Mouse (Mus musculus) regulatory T cell (primary cell): ENCODE measurements around the gene Gm45140.

Source experiments
- in situ Hi-C: fragments of 300-600 bp; cut with MboI, MseI; formaldehyde crosslinking; loops from one replicate; pipeline ENCODE4 v1.15.1; 2025; ENCODE audit warnings: high pct_unique_total_duplicates

Gm45140 gene

GRCm38 (mm10) chr6:87845031-87845695 lies 9.6 kb upstream of the Gm45140 start:
- in situ Hi-C loops = no loop called here

GRCm38 (mm10) chr6:87842254-87842653 lies 6.7 kb upstream of the Gm45140 start:
- in situ Hi-C loops = no loop called here

DNA sequence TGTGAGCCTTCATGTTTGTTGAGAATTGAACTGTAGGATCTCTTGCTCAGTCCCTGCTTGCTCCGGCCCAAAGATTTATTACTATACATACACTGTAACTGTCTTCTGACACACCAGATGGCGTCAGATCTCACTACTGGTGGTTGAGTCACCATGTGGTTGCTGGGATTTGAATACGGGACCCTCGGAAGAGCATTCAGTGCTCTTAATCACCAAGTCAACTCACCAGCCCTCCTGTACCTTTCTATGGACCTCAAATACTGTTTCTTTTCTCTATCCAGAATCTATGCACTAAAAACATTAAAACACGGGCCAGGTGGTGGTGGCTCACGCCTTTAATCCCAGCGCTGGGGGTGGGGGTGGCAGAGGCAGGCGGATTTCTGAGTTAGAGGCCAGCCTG lies 6.0 kb upstream of the Gm45140 start:
- in situ Hi-C loops = no loop called here

DNA sequence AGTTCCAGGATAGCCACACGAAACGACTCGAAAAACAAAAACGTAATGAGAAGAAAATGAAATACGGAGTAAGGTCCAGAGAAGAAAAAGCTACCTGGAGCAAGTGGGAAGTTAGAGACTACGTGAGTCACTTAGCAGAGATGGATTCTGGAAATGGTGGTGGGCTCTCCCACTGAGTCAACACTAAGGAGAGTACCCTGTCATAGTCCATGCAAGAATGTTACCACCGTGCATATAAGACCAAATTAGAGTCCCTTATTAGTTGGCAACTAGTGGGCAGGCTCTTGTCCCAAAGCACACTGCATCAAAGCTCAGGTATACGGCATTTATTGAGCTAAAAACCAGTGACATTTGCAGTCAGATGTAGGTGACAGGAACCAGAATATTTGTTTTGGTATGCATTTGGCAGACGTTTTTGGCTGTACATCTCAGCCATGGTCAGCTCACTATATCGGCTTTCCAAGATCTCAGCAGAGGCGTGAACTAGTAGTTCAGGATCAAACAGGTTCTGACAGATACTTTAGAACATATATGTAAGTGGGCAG lies 4.3 kb upstream of the Gm45140 start:
- in situ Hi-C loops = no loop called here

DNA sequence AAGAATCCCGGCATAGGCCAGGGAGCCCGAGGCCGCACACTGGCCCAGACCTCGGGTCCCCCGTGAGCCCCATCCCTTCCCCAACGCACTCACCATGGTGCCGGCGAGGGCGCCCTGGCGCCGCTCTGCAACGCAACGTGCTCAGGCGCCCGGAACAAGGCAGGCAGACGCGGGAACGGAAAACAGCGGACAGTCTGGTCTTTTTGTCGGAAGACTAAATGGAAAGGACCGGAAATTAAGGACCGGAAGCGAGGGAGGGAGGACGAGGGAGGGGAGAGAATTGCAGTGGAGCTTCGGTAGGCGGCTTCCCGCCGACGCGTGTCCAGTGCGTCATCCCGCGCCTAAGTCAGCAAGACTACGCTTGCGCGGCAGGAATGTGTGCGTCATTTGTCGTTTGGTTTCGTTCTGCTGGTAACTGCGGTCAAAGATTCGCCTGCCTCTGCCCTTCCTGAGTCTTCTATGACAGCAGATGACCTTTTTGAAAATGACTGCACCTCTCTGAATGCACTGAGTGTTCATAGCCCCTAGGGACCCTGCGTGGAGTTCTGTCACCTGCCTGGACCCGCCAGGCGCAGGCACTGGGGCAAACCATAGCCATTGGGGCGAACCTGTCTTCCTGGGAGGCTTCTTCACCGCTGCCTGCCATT lies 3.1 kb upstream of the Gm45140 start, which contains the start of gene Isy1:
TSS of gene Isy1 (minus strand) at position 248 of the 647 bp plus-strand sequence.
- in situ Hi-C loops = no loop called here

GRCm38 (mm10) chr6:87820366-87820765 lies 15.2 kb downstream of the Gm45140 start:
- in situ Hi-C loops = no loop called here

DNA sequence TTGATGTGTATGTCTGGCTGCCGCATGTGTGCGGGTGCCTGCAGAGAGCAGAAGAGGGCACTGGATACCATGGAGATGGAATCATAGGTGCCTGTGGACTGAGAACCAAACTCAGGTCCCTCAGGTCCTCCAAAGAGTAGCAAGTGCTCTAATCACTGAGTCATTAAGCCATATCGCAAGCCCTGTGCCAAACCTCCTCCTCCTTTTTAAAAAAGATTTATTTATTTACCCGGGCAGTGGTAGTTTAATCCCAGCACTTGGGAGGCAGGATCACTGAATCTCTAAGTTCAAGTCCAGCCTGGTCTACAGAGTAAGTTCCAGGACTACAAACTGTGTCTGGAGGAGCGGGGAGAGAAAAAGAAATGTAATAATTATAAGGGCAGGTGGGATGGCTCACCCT lies 21.1 kb downstream of the Gm45140 start:
- in situ Hi-C loops = no loop called here

GRCm38 (mm10) chr6:87812656-87813055 lies 22.9 kb downstream of the Gm45140 start:
- in situ Hi-C loops = no loop called here

- in situ Hi-C loops = no loop called here
Measured at GRCm38 (mm10) chr6:87811675-87812338, 23.8 kb downstream of the Gm45140 start, which contains the start of gene Rab43. Rab43 (minus strand) TSS chr6:87812164.

DNA sequence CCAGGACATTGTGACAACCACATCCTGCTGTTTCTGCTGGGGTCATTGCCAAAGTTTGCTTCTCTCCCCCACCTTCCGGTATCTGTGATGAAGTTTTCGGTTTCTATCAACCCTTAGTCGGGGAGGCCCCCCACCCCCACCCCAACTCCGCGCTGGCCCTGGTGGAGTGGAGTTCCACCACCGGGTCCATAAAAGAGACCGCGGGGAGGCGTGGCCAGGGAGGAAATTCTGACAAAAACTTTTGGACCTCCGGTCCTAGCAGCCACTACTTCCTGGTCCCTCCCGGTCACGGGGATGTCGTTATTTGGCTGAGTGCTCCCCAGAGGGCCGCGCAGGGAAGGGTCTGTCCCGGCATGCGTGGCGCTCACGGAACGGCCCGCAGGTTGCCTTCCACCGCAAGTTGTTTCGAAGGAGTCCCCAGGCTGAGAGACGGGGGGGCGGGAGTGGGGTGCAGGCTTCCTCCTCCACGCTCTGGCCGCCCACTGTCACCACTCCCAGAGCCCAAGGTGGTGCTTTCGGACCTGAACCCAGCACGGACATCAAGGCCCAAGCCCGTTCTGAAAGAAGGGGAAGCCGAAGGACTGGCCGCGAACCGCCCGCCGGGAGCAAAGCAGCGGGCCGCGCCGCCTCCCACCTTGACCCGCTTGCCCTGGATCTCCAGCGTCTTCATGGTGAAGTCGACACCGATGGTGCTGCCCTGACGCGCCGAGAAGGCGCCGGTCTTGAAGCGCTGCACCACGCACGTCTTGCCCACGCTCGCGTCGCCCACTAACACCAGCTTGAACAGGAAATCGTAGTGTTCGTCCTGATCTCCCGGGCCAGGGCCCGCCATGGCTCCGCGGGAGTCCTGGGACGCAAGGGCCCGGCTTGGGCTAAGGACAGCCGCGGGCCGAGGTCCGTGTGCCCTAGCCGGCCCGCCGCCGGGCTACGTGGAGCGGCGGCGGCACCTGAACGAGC lies 24.6 kb downstream of the Gm45140 start:
- in situ Hi-C loops = no loop called here

DNA sequence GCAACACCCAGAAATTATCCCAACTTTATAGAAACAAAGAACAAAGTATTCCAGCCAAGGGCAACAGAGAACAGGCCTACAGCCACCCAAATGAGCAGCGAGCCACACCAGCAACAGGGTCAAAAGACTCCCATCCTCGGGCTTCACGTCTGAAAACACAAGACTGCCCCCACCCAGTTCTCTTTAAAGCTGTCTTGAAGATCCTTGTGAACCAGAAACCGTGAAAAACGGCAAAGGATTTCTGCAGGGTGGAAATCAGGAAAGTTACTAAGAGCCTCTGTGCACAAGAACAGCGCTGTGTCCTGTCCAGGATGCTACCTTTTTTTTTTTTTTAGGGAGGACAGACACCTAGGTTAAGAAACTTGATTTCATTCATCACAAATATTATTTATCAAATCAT lies 25.3 kb downstream of the Gm45140 start:
- in situ Hi-C loops = no loop called here

- in situ Hi-C loops = no loop called here
Measured at GRCm38 (mm10) chr6:87809651-87810161, 25.9 kb downstream of the Gm45140 start.

DNA sequence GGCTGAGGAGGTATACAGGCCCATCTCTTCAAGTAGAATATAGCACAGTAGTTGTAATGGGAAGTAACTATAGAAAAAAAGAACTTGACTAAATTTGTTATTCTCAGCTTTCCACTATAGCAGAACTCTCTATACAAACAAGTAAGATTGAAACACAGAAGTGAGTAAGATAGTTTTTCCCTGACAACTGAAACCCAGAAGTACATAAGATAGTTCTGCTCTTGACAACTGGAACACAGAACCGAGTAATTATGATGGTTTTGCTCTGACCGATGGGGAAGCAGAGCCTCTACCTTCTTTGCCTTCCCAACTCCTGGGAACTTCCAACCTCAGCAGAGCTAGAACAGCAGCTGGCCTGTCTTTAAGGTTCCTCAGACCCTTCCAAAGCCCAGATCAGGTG lies 26.5 kb downstream of the Gm45140 start:
- in situ Hi-C loops = no loop called here

DNA sequence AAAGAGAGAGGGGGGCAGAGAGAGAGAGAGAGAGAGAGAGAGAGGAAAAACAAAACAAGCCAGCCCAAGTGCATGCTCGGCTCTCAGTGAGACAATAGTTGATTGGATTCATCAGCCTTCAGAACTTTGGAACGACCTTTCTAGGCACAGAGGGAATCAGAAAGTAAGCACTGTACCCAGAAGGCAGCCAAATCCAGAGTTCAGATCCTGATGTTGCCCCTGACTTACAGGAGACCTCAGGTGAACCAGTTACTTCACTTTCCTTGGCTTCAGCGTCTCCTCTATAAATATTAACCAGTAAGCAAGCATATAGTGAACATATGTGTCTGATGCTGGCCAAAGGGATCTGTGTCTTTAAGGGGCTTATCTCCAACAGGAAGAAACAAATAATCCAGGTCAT lies 27.1 kb downstream of the Gm45140 start:
- in situ Hi-C loops = no loop called here

DNA sequence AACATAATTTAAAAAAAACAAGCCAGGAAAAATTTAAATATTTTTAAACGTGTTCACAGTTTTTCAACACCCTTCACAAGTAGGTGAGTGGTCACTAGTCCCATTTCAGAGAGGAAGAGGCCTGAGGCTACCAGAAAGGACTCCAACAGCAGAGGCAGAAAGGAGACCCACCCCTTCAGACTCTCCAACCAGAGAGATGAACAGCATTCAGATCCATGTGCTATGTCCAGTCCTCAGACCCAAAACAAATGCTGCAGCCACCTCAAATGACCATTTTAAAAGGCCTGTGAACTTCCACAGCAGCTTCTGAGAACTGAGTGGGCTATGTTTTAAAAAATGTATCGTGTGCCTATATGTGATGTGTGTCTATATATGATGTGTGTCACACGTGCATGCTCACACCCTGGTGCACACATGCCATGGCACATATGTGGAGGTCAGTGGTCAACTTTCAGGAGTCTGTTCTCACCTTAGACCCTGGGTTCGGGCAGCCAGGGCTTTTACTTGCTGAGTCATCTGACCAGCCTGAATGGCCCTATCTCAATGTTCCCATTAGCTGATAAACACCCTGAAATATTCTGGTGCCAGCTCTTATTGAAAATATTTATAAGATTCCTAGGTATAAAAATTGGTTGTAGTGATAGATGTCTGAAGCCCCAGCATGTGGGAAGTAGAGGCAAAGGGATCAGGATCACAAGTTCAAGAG lies 27.7 kb downstream of the Gm45140 start:
- in situ Hi-C loops = no loop called here

DNA sequence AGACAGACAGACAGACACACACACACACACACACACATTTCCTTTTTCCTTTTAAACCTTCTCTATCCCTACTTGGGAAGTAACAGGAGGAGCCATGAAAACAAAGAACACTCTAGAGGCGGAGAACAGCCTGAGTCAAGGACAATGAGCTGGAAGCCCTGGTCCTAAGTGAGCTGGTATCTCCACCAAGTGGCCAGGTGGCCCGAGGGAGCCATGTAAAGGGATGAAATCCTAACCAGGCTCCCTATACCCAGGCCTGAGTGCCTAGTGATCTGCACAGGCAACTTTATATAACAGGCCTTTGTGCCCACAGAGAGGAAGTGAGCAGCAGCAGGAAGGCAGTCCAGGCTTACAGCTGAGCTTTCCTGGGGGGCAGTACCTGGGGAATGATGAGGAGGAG lies 28.7 kb downstream of the Gm45140 start:
- in situ Hi-C loops = no loop called here

GRCm38 (mm10) chr6:87806028-87806427 lies 29.6 kb downstream of the Gm45140 start:
- in situ Hi-C loops = no loop called here

DNA sequence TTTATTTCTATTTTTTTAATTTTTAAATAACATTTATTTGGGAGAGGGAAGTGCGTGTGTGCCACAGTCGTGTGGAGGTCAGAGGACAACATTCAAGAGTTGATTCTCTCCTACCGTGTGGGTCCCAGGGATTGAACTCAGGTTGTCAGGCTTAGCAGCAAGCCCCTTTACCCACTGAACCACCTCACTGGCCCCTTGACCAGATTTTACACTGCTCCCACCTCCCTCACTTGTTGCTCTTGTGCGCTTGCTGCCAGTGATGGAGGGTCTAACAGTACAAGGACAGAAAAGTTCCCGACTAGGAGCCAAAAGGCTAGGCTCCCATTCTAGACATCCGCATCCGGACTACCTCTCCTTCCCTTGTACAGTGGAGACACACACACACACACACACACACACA lies 30.1 kb downstream of the Gm45140 start:
- in situ Hi-C loops = no loop called here

- in situ Hi-C loops = no loop called here
Measured at GRCm38 (mm10) chr6:87804886-87805285, 30.7 kb downstream of the Gm45140 start.

DNA sequence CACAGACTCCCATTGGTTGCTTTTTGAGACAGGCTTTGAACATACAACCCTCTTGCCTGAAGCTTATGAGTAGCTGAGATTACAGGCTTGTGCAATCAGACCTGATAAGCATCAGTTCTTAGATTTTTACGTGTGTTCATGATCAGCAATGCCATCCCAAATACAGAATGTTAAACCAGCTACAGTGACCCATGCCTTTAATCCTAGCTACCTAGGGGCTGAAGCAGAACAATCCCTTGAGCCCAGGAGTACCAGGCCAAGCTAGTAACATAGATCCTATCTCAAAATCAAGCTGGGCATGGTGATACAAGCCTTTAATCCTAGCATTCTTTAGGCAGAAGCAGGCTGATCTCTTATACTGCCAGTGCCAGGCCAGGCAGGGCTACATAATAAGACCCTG lies 31.6 kb downstream of the Gm45140 start:
- in situ Hi-C loops = no loop called here

DNA sequence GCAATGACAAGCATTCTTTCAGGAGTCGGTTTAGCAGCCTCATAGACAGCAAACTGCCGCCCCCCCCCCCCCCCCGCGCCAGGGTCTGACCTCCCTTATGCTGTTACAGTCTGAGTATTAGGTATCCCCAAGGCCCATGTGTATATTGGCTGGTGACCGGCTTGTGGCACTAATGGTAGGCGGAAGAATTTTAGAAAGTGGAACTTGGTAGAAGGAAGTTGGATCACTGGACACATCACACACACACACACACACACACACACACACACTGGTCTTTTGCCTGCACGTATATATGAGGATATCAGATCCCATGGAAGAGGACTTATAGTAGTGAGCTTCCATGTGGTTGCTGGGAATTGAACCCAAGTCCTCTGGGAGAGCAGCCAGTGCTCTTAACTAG lies 33.1 kb downstream of the Gm45140 start:
- in situ Hi-C loops = no loop called here
